Mouse (Mus musculus) cerebellum, adult 18-20 months (tissue): ENCODE measurements at regions not wholly inside any gene's neighbourhood (a gene's known extent, or its start where the extent isn't known, plus 50 kb on each side); places are given as distances from the start of the nearest gene placed in this dataset.
"Not testable (repeated sequence)": the region's sequence is repeated elsewhere in the genome, so short reads cannot be mapped to it uniquely, and the experiment has no call there.

ENCODE experiments used
- DNase-seq, 2 experiments: peaks; one replicate each; pipeline ENCODE4 v3.0.0; 2021

GRCm38 (mm10) chr2:71597956-71598355 lies 51.4 kb upstream of the Dlx2 start:
- no peak for DNase-seq

DNA sequence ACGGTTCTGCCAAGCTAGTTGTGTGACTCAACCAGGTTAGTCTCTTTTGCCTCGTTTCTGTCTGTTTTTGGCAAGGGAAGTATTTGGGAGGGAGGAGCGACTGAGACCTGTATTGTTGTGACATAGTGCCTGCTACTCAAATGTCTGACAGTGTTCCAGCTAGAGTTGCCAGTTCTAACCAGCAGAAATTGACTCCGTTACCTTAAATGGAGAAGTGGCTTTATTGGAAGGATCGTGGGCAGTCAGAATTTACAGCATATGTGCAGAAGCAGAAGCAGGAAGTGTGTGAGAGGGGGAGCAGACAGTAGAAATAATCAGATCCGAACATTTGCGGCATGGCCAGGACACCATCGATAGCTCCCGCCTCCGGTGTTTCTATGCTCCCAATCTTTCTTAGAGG lies 51.8 kb upstream of the Dlx2 start:
- no peak for DNase-seq

DNA sequence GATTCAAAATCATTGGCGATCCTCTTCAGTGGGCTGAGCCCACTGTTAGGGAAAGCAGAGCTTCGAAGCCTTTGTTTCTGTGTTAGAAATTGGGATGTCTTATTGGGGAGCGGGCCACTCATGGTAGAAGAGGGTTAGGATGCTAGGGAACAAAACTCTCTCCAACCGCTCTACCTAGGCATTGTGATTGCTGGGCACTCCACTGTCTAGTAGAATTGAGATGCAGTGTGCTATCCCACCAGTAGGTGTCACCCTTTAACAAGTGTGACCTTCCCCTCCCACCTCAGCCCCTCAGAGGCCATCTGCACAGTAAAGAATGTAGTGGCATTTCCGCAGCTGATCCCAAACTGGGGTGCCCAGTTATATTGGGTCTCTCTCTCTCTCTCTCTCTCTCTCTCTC lies 52.2 kb upstream of the Dlx2 start:
- peak; percentile 70 to 76 for DNase-seq

- no peak for DNase-seq
Measured at GRCm38 (mm10) chr2:71600213-71600612, 53.7 kb upstream of the Dlx2 start.

GRCm38 (mm10) chr2:71600999-71601398 lies 54.4 kb upstream of the Dlx2 start:
- no peak for DNase-seq

DNA sequence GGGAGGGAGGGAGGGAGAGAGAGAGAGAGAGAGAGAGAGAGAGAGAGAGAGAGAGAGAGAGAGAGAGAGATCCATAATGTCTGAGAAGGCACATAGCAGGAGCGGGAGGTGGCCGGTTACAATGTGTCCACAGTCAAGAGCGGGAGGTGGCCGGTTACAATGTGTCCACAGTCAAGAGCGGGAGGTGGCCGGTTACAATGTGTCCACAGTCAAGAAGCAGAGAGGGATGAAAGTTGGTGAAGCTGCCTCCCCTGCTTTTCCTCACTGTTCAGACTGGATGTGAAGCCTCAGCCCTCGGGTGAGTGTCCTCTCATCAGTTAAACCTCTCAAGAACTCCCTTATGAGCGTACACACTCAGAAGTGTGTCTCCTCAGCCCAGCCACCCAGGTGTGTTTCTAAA lies 57.2 kb upstream of the Dlx2 start:
- DNase-seq, result not testable (repeated sequence)

DNA sequence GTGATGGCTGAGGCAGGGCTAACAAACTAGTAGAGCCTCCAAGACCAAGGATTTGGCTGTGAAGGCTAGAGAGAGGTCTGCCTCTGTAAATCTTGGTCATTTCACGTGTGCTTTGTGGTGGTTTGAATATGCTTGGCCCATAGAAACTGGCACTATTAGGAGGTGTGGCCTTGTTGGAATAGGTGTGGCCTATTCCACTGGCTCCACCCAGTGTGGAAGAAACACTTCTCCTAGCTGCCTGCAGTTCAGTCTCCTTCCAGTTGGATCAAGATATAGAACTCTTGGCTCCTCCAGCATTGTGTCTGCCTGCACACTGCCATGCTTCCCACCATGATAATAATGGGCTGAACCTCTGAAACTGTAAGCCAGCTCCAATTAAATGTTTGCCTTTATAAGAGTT lies 59.1 kb upstream of the Dlx2 start:
- no peak for DNase-seq

DNA sequence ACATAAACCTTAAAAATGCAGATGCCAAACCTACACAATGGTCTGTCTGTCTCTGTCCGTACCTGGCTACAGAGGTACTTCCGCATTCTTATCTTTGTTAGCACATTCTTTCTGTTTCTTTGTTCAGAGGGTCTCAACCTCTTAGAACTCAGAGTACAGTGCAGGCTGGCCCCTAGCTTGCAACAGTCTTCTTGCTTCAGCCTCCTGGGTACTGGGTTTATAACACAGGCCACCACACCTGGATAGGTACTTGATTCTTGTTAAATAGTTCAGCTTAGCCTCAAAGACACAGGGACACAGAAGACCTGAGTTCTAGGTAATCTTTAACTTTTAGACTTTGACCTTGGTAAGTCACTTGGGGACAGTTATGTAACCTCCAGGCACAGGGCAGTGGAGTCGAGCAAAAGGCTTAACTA lies 60.5 kb upstream of the Dlx2 start:
- DNase-seq, result no peak

GRCm38 (mm10) chr2:71613216-71613615 lies 66.7 kb upstream of the Dlx2 start:
- no peak for DNase-seq

DNA sequence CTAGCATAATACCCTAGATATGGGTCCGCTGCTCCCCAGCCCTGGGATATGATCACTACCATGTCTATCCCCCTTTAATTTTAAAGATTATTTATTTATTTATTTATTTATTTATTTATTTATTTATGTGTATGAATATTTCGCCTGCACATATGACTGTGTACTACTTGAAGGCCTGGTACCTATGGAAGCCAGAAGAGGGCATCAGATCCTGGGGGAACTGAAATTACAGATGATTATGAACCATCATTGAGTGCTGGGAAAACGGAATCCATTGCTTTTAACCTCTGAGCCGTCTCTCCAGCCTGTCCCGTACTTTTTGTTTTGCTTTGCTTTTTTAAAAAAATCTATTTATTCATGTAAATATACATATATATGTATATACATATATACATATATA lies 70.0 kb upstream of the Dlx2 start:
- no peak for DNase-seq

GRCm38 (mm10) chr2:71621458-71621857 lies 74.9 kb upstream of the Dlx2 start:
- no peak for DNase-seq

DNA sequence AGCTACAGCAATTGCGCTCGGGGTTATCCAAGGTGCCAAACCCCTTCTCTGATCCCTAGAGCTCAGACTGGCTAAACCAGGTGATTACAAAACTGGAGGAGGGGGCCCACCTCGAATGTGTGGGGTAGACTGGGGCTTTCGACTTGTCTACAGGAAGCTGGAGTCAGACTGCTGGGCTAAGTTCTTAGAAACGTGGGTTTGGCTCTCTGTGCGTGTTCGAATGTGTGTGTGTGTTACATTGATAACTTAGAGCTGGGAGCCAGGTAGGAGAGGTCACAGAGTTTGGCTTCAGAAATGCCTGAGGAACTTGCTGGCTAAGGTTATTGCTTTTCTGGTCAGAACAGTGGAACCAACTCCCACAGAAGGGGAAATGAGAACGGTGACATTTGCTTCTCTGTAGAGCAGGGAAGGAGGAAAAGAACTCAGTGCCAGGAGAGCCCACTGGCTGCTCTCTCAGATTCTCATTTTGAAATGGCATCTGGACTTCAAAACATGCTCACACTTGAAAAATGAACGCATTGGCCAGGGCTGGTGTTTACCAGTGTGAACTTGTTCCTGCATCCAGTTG lies 76.1 kb upstream of the Dlx2 start:
- no peak for DNase-seq

GRCm38 (mm10) chr2:71623134-71623533 lies 76.6 kb upstream of the Dlx2 start:
- no peak for DNase-seq

DNA sequence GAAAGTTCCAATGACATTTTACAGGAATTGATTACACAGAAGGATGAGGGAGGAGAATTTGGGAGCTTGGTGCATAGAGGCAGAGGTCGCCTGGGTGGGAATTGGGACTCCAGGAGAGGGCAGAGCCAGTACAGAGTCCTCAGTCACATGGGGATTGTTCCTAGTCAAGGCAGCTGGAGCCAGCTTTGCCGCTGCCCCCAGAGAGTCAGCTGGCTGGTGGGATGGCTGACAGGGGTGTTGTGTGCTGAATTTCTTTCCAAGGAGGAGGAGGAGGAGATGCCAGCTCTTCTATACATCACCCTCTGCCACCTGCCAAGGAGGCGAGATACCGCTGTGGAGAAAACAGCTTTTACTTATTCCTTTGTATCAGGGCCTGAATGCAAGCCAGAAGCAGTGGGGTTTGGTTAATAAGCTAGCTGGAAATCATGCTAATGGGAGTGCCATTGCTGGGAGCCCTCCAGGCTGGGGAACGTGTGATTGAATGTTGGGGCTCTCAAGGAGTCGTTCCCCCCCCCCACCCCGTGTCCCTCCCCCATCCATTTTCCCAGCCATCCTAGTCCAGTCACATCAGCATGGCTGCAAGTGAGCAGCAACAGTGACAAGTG lies 78.8 kb upstream of the Dlx2 start:
- DNase-seq, result no peak

- DNase-seq, result no peak
Measured at GRCm38 (mm10) chr2:71626404-71626803, 79.8 kb upstream of the Dlx2 start.

DNA sequence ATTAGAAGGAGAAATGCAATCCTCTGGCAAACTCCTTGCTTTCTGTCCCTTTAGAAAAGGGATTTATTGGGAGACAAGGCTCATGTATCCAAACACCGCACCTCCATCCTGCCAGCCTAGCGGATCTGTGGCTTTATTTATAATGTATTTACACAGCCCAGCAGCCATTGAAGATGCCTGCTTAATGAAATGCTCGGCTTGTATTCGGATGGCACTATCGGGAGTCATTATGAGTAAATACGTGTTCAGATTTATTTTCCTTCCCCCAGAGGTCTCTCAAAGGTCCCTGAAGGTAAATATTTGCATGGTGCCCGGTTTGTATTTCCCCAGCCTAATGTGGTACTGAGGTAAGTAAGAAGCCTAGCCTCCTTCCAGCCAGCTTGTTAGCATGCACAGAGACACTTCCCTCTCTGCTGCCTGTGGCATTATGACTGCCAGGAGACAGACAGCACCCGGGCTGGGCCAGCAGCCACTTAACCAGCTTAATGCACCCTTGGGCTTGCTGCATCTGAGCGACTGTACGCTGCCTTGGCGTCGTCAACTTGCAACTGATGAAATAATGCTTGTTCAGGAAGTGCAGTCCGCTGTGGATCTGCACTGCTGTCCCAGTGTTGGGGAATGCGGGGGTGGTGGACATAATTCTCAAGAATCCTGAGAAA lies 80.7 kb upstream of the Dlx2 start:
- peak in 1 of 2 experiments; percentile 10 for DNase-seq

- DNase-seq, result no peak
Measured at GRCm38 (mm10) chr2:71628821-71629220, 82.3 kb upstream of the Dlx2 start.

DNA sequence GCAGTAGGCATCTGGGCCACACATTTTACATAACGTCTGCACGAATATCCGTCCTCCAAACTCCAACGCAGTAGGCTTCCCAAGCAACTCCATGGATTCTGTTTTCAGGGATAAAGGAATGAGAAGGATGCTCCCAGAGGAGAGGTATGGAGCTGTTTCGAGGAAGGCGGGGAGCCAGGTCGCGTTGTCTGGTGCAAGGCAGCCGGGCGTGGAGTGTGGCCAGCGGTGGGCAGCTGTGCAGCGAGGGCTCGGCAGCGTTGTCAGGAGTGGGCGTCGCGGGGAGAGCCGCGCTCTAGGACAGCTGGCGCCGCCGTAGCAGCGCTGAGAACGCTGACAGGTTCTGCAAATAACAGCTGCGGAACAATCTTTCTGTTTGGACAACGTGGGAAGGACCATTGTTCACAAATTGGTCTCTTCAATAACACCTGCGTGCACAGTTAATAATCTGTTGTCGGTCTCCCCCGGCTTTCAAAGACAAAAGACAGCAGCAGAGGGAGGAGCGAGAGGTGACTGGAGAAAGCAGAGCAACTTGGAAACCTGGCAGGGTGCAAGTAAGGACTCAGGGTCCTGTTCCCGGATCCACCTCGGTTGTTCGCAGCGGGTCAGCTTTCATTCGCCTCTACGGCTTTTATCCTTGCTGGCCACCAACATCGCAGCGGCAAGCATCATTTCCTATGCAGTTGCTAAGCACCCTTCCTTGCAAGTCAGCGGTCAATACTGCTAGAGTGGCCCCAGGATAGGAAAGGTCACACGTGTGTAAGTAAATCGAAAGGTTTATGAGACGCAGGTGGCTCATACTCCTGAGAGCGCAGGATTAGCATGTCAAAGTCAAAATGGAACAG lies 83.0 kb upstream of the Dlx2 start:
- DNase-seq, result no peak

DNA sequence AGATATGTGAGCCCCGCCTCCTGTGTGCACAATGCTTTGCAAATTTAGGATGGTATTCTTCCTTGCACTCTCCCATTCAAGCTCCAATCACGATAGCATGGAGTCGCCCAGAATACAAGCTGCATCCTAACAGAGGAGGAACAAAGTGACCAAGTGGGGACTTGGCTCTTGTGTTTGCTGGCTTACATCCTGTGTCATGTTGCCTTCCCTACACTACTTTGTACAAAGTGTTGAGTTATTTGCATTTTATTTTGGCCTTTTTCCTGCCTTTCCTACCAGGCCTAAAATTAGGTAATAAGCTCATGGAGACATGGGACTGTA lies 83.5 kb upstream of the Dlx2 start:
- no peak for DNase-seq

- no peak for DNase-seq
Measured at GRCm38 (mm10) chr2:71633471-71633870, 86.9 kb upstream of the Dlx2 start.

DNA sequence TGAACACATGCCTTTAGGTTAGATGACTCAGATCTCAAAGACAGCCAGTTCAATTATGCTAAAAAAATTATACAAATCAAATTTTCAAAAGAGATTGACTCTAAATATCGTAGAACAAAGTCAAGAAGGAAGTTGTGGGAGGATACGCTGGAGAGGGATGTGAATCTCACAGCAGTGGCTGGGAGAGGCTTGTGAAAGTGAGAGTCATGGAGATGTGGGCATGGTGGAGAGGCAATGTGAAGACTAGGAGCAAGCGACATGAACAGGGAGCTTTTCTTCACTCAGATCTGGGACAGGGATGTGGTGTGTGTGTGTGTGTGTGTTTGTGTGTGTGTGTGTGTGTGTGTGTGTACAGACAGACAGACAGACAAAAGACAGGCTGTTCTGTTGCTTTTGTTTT lies 87.9 kb upstream of the Dlx2 start:
- DNase-seq, result no peak

DNA sequence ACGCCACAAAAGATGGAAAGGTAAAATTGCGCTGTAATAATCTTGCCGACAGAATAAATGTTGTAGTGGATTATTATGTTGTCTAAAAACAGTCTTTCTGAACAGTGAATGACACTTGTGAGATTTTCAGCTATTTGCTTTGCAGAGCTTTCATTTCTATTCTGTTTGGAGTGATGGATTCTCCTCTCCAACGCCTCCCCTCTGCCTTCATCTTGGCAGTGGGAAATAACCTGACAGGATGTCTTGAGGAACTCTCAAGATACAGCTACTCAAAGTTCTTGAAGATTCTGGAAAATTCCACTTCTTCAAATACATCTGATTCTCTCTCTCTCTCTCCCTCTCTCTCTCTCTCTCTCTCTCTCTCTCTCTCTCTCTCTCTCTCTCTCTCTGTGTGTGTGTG lies 89.6 kb upstream of the Dlx2 start:
- no peak for DNase-seq

DNA sequence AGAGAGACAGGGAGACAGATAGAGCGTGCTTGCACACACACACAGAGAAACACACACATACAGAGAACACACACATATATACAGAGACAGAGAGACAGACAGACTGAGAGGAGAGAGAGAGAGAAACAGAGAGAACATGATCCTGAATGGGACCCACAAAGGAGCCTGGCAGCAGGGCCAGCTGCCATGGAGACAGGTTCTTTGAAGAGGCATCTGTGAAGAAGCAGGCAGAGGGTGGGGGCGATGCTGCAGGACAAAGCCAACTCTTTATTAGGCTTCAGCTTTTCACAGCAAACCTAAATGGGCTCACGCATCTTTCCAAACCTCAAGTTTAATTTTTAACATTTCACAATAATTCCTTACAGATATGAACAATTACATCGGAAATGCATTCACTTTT lies 90.0 kb upstream of the Dlx2 start:
- no peak for DNase-seq

DNA sequence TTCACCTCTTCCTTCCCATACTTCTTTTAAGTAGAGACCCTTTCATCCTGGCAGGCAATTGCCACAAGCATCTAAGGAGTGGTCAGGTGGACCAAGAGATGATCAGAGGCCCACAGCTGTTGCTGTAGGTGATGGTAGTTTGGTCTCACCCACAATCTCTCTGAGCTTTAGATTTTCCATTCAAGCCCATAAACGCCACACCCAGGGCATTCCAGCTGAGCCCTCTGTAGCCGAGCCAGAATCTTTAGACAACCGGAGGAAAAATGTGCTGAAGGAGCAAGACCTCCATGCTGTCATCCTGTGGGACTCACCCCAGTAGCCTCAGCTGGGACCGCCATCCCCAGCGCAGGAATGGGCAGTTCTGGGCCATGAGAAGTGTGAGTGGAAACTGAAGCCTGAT lies 93.7 kb upstream of the Dlx2 start:
- no peak for DNase-seq
